Mouse (Mus musculus) E14TG2a.4 (cell line): ENCODE results near the gene Reep6.

Experiments used
- CTCF ChIP-seq: conservative IDR thresholded peaks from 2 replicates; pipeline ENCODE4 v1.5.1; 2014; ENCODE audit warnings: low read length
- NANOG ChIP-seq: IDR thresholded peaks from 2 replicates; pipeline ENCODE4 v1.6.1; 2014; ENCODE audit warnings: borderline replicate concordance, low read length, mixed read lengths
- POU5F1 ChIP-seq: IDR thresholded peaks from 2 replicates; pipeline ENCODE4 v1.6.1; 2014; ENCODE audit warnings: low read length, borderline replicate concordance

GRCm38 (mm10) chr10:80357994-80358639 lies 28.4 kb downstream of the Reep6 start:
- TF ChIP-seq CTCF, result no peak
- no peak for TF ChIP-seq NANOG
- no peak for TF ChIP-seq POU5F1
